Comparison of ENCODE assay signal across 8 mouse cellular contexts in the genomic region with DNA sequence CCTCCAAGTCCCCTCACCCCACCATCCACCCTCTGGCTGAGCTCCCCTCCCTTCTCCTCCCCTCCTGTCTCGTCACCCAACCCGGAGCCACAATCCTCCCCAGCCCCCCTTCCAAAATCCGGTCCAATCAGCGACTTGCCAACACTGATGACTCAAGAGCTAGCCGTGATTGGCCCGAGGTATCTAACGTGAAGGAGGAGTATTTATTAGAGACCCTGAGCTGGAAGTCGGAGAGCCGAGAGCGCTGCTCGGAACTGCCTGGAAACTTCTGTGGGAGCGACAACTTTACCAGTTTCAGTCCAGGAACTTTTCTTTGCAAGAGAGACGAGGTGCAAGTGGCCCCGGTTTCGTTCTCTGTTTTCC. TPM values are rescaled to one million over a fixed set of nuclear protein-coding genes. Genes with fewer than 3 reads are reported as not detected.
DNase-seq lines count a peak whose midpoint lies in the region; ATAC-seq and TF ChIP-seq lines count a peak whose summit lies in the region.

TSS of gene Sox9 (plus strand) at position 231 of the 363 bp plus-strand sequence.

- under 1% methylated on average over 15 of the region's 15 CpGs for WGBS in embryonic facial prominence, embryonic 15.5 days
- 0% methylated on average over 15 of the region's 15 CpGs for WGBS in heart, embryonic 10.5 days
- WGBS in kidney, embryonic 14.5 days, result 0% methylated on average over 15 of the region's 15 CpGs
- WGBS in limb, embryonic 14.5 days, result under 1% methylated on average over 14 of the region's 15 CpGs
- WGBS in neural tube, embryonic 12.5 days, result under 1% methylated on average over 15 of the region's 15 CpGs

- no peaks in the 10 kb centered on the region for H3K9me3 ChIP-seq in embryonic facial prominence, embryonic 15.5 days (replicated peaks)
- H3K9me3 ChIP-seq in heart, embryonic 10.5 days, result no peaks in the 10 kb centered on the region
- H3K9me3 ChIP-seq in kidney, embryonic 14.5 days (ENCODE audit: control insufficient read depth, low read length), result no peaks in the 10 kb centered on the region
- no peaks in the 10 kb centered on the region for H3K9me3 ChIP-seq in limb, embryonic 14.5 days (ENCODE audit: control insufficient read depth, low read length)
- H3K9me3 ChIP-seq in neural tube, embryonic 12.5 days, result no peaks in the 10 kb centered on the region

- peak within 1 kb of the TSS; percentile 64 for H3K4me3 ChIP-seq in embryonic facial prominence, embryonic 15.5 days (replicated peaks)
- peak within 1 kb of the TSS; percentile 73 for H3K4me3 ChIP-seq in heart, embryonic 10.5 days
- peak within 1 kb of the TSS; percentile 71 for H3K4me3 ChIP-seq in kidney, embryonic 14.5 days (ENCODE audit: low read length)
- H3K4me3 ChIP-seq in limb, embryonic 14.5 days (replicated peaks; ENCODE audit: low read length), result peak within 1 kb of the TSS; percentile 79
- H3K4me3 ChIP-seq in neural tube, embryonic 12.5 days, result peak within 1 kb of the TSS; percentile 81

- peak within 1 kb of the TSS; percentile 94 for H3K27ac ChIP-seq in embryonic facial prominence, embryonic 15.5 days (replicated peaks)
- peak within 1 kb of the TSS; percentile 76 for H3K27ac ChIP-seq in heart, embryonic 10.5 days
- peak within 1 kb of the TSS; percentile 86 for H3K27ac ChIP-seq in kidney, embryonic 14.5 days (ENCODE audit: low read depth, low read length)
- peak within 1 kb of the TSS; percentile 95 for H3K27ac ChIP-seq in limb, embryonic 14.5 days (replicated peaks; ENCODE audit: low read depth, low read length)
- peak within 1 kb of the TSS; percentile 27 for H3K27ac ChIP-seq in neural tube, embryonic 12.5 days

- H3K4me1 ChIP-seq in embryonic facial prominence, embryonic 15.5 days, result peaks cover 51% of the 10 kb centered on the region
- peaks cover 44% of the 10 kb centered on the region for H3K4me1 ChIP-seq in heart, embryonic 10.5 days
- H3K4me1 ChIP-seq in kidney, embryonic 14.5 days (ENCODE audit: control insufficient read depth, insufficient read depth, low read length), result peaks cover 17% of the 10 kb centered on the region
- peaks cover 18% of the 10 kb centered on the region for H3K4me1 ChIP-seq in limb, embryonic 14.5 days (ENCODE audit: control insufficient read depth, insufficient read depth, low read length)
- H3K4me1 ChIP-seq in neural tube, embryonic 12.5 days, result peaks cover 36% of the 10 kb centered on the region

- ATAC-seq in embryonic facial prominence, embryonic 15.5 days (ENCODE audit: insufficient number of reproducible peaks, low FRiP score, low TSS enrichment, low read depth), result peak; percentile 89
- peak; percentile 83 for ATAC-seq in kidney, embryonic 14.5 days (ENCODE audit: low FRiP score, low TSS enrichment)
- ATAC-seq in limb, embryonic 14.5 days (ENCODE audit: low FRiP score, low read depth), result peak; percentile 89
- ATAC-seq in neural tube, embryonic 12.5 days (ENCODE audit: low FRiP score, low read depth), result peak; percentile 90
- ATAC-seq in inflammation-experienced regulatory T-cells, adult 6 months, result no peak

- peak within 1 kb of the TSS; percentile 91 for H3K4me2 ChIP-seq in embryonic facial prominence, embryonic 15.5 days (replicated peaks)
- H3K4me2 ChIP-seq in kidney, embryonic 14.5 days (replicated peaks; ENCODE audit: low read depth, low read length), result peak within 1 kb of the TSS; percentile 89
- H3K4me2 ChIP-seq in limb, embryonic 14.5 days (replicated peaks; ENCODE audit: low read depth, low read length, severe bottlenecking), result peak within 1 kb of the TSS; percentile 93
- peak within 1 kb of the TSS; percentile 96 for H3K4me2 ChIP-seq in neural tube, embryonic 12.5 days (replicated peaks)

- peak; percentile 61 to 75 for DNase-seq in urinary bladder, postnatal 36 days (ENCODE audit: low spot score in 2 of 2)
- no peak for DNase-seq in urinary bladder, postnatal 25 days (ENCODE audit: low spot score)
- DNase-seq in heart, embryonic 10.5 days (ENCODE audit: low spot score), result peak; percentile 94
- peak; percentile 95 for DNase-seq in limb, embryonic 14.5 days (ENCODE audit: low spot score)

- H3K27me3 ChIP-seq in embryonic facial prominence, embryonic 15.5 days, result peaks cover 37% of the 10 kb centered on the region
- peaks cover 65% of the 10 kb centered on the region for H3K27me3 ChIP-seq in heart, embryonic 10.5 days (ENCODE audit: insufficient read depth, poor library complexity, severe bottlenecking)
- peaks cover 27% of the 10 kb centered on the region for H3K27me3 ChIP-seq in kidney, embryonic 14.5 days (ENCODE audit: control insufficient read depth, insufficient read depth, low read length)
- H3K27me3 ChIP-seq in limb, embryonic 14.5 days (ENCODE audit: control insufficient read depth, insufficient read depth, low read length), result 0 out of 2 replicates have a peak, but pooled peaks cover 5% of the 10 kb centered on the region
- H3K27me3 ChIP-seq in neural tube, embryonic 12.5 days (replicated peaks), result peaks cover 16% of the 10 kb centered on the region; the same call in 1 of the 2 replicates

- H3K36me3 ChIP-seq in embryonic facial prominence, embryonic 15.5 days, result no peaks in the 10 kb centered on the region
- H3K36me3 ChIP-seq in heart, embryonic 10.5 days, result no peaks in the 10 kb centered on the region
- H3K36me3 ChIP-seq in kidney, embryonic 14.5 days (ENCODE audit: control insufficient read depth, insufficient read depth, low read length), result no peaks in the 10 kb centered on the region
- peaks cover 23% of the 10 kb centered on the region for H3K36me3 ChIP-seq in limb, embryonic 14.5 days (ENCODE audit: control insufficient read depth, insufficient read depth, low read length)
- peaks cover 9% of the 10 kb centered on the region for H3K36me3 ChIP-seq in neural tube, embryonic 12.5 days

- TF ChIP-seq POLR2A in limb, embryonic 14.5 days (IDR thresholded peaks at IDR 0.05; ENCODE audit: borderline replicate concordance, extremely low read depth, insufficient read depth, insufficient read length), result peak; percentile 97; the same call in 1 of the 2 replicates

- H3K9ac ChIP-seq in embryonic facial prominence, embryonic 15.5 days, result peak within 1 kb of the TSS; percentile 60
- peak within 1 kb of the TSS; percentile 80 for H3K9ac ChIP-seq in kidney, embryonic 14.5 days (ENCODE audit: low read depth, low read length)
- H3K9ac ChIP-seq in limb, embryonic 14.5 days (ENCODE audit: low read depth, low read length, severe bottlenecking), result peak within 1 kb of the TSS; percentile 77
- peak within 1 kb of the TSS; percentile 86 for H3K9ac ChIP-seq in neural tube, embryonic 12.5 days

RNA-seq across cellular contexts. Expression of gene Sox9, which starts in this region (rescaled TPM):
- polyA plus RNA-seq in embryonic facial prominence, embryonic 15.5 days (2015; fragmentation: Nextera tagmentation; extraction: Ambion mirVana), result 45.3 and 60.0 TPM in 2 replicates
- polyA plus RNA-seq in heart, embryonic 10.5 days (2016; fragmentation: Nextera tagmentation; extraction: Ambion mirVana), result 40.6 and 56.9 TPM in 2 replicates
- 39.3 and 42.4 TPM in 2 replicates for polyA plus RNA-seq in kidney, embryonic 14.5 days (2014; fragmentation: Nextera tagmentation; extraction: Ambion mirVana)
- 70.2 and 110 TPM in 2 replicates for polyA plus RNA-seq in limb, embryonic 14.5 days (2012; rRNA removed)
- 98.2 and 132 TPM in 2 replicates for polyA plus RNA-seq in limb, embryonic 14.5 days (2014; fragmentation: Nextera tagmentation; extraction: Ambion mirVana)
- polyA plus RNA-seq in neural tube, embryonic 12.5 days (2016; fragmentation: Nextera tagmentation; extraction: Ambion mirVana), result 121 and 124 TPM in 2 replicates
- polyA plus RNA-seq in inflammation-experienced regulatory T-cells, adult 6 months (2017; shearing (Covaris generic)), result not detected

Comparison
In these comparisons a context has a peak if more than half of its experiments do, and no peak if none do; other contexts are left out.
1. RNA of gene Sox9 (polyA plus RNA-seq): 121 to 124 TPM in neural tube, embryonic 12.5 days, 70.2 to 132 TPM in limb, embryonic 14.5 days, 45.3 to 60.0 TPM in embryonic facial prominence, embryonic 15.5 days, 40.6 to 56.9 TPM in heart, embryonic 10.5 days and 39.3 to 42.4 TPM in kidney, embryonic 14.5 days; not detected in inflammation-experienced regulatory T-cells, adult 6 months; every median in the first group is over 10 times any median in the second.
2. H3K27ac ChIP-seq: peak in every context shown above with its lines; median percentile 95 in limb, embryonic 14.5 days; 94 in embryonic facial prominence, embryonic 15.5 days; 86 in kidney, embryonic 14.5 days; 76 in heart, embryonic 10.5 days; 27 in neural tube, embryonic 12.5 days.
3. Peak in every context shown above with its lines, with median percentiles within 50 percentile points of each other: H3K4me2 ChIP-seq, H3K4me3 ChIP-seq and H3K9ac ChIP-seq.